Mouse (Mus musculus): ENCODE data around the gene Dut.

- TF ChIP-seq CTCF (conservative IDR thresholded peaks at IDR 0.05; ENCODE audit: low read length) (no peak), NANOG (IDR thresholded peaks at IDR 0.05; ENCODE audit: borderline replicate concordance, low read length) (no peak), POU5F1 (IDR thresholded peaks at IDR 0.05; ENCODE audit: borderline replicate concordance, low read length) (no peak)
Observed at GRCm38 (mm10) chr2:125234049-125234448, 12.9 kb upstream of the Dut start.
